Mouse (Mus musculus): Measurements from ENCODE around the gene Gm49336.

Gm49336 gene

DNA sequence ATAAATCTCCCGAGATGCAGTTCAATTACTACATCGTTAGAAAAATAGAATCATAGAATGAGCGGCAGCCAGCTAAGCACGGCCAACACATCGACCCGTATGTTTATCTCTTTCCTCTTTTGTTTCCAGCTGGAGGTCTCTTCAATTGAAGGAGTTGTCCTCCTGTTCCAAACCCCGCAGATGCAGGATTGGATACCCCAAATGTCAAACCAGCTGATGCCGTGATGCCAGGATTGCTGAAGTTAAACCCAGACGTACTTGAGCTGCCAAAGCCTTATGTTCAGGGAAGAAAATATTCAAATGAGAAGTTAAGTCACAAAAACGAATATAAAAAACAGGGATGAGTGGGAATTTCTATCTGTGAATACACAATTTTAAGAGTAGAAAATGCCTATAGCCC, 31.4 kb downstream of the Gm49336 start:
- DNase-seq = no peak

DNA sequence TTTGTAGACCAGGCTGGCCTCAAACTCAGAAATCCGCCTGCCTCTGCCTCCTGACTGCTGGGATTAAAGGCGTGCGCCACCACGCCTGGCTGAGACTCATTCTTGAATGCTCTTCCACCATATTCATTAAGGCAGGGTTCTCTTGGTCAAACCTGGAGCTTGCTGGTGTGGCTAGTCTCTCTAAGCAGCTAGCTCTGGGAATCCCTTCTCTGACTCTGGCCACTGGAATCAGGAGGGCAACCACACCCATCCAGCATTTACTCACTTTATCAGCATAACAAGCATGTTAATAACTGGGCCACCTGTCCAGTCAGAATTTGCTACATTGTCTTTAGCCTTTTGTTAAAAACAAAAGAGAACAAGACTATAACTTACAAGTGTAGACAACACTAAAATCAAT, 33.7 kb downstream of the Gm49336 start:
- no peak for DNase-seq

DNA sequence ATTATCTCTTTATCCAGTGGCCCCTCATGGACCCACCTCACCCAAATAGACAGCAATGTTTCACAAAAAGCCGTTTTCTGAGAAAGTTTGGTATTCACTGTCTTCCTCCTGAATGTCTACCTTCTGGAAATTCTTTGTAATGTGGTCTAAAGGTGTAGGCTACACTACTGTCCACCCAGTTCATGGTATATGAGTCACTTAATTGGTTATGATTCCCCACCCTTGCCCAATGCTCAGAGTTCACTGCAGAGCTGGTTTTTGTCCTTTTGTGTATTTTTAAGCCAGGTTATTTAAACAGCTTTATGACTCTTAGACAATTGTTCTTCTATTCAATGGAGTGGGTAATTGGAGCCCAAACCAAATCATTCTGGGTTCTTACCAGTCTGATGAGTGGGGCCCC, 35.2 kb downstream of the Gm49336 start:
- no peak for DNase-seq

DNA sequence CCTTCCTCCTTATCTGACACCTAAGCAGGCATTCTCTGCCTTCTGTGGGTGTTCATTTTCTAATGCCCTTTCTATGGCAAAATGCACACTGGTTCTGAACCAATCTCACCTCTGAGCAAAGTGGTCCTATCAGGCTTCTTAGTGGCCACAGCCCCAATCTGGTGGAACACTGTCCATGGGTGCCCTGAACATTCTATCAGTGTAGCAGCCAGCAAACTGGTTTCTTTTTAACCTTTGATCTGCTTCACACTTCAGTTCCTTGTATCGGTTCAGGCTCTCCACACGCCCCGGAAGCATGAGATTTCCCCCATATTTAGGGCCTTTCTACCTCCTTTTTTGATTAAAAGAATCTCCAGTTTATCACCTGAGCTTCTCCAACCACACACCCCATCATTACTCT, 36.3 kb downstream of the Gm49336 start:
- DNase-seq = no peak

DNA sequence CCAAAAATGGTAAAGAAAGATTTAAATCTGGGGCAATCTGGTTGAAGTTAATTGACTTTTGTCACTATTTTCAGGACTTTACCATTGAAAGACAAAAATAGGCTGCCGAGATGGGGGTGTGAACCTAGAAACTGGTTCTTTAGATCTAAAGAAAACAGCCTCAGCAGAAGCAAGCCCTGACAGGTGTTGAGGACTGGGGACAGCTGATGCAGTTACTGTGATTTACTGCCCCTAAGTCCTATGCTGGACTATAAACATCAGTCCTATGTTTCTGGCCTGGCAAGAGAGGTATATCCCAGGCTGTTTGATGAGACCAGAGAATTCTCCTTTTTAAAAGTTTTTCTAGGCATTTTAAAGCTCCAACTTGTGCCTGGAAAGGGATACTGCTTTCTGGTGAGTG, 37.3 kb downstream of the Gm49336 start:
- no peak for DNase-seq

DNA sequence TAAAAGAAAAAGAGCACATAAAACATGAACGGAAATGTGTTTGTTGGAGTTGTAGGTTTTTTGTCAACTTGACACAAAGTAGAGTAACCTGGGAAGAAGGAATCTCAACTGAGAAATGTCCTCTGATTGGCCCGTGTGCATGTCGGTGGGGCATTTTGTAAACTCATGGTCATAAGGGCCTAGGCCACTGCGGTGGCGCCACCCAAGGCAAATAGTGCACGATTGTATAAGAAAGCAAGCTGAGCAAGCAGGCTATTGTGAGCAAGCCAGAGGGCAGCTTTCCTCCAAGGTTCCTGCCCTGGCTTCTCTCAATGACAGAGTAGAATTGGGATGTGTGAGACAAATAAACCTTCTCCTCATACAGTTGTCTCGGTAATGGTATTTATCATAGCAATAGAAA, 42.1 kb downstream of the Gm49336 start:
- no peak for DNase-seq

DNA sequence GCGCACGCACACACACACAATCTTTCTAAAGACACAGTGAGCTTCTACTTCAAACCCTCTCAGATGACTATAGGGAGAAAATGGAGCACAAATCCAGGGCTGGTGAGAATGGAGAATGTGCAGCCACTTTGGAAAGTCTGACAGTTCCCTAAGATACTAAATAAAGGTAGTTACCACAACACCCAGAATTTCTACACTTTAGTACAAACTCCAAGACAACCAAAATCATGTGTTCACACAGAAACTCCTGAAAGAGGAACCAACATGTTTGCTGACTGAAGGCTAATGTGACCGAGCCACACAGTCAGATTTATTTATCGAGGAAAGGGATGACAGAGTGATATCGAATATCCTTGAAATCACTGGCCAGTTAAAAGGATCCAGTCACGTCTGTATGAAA, 46.3 kb downstream of the Gm49336 start:
- no peak for DNase-seq

DNA sequence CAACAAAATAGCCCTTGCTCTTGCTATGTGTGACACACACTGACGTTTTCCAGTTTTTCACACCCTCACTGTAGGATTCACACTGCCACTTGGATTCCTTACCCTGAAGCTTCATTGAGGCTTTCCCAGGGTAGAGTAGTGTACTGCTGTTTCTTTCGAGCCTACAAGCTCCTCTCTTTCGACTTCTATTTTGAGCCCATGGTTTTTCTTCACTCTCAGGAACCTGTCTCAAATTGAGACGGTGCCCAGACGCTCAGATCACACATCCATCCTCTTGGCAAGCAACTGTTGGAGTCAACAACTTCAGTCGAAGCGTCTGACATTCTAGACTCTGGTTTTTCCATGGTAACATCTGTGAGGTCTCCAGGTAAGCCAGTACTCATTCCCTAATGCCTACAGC, 54.4 kb downstream of the Gm49336 start, which contains the start of gene Atp8a2:
Atp8a2 (minus strand) TSS at position 296 of the 400 bp plus-strand sequence.
- DNase-seq = no peak

DNA sequence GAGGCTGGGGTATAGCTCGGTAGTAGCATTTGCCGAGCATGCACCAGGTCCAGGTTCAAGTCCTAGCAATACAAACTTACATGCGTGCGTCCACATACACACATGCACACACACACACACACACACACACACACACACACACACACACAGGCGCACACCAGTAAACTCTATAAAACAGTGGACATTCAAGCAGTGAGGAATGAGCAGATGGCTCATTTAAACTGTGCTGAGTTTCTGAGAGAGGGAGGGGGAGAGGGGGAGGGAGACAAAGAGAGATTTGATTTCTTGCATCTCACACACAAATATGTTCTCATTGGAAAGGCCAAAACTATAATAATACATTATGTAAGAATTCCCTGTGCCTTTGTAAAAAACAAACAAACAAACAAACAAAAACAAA, 55.3 kb downstream of the Gm49336 start:
- no peak for DNase-seq

DNA sequence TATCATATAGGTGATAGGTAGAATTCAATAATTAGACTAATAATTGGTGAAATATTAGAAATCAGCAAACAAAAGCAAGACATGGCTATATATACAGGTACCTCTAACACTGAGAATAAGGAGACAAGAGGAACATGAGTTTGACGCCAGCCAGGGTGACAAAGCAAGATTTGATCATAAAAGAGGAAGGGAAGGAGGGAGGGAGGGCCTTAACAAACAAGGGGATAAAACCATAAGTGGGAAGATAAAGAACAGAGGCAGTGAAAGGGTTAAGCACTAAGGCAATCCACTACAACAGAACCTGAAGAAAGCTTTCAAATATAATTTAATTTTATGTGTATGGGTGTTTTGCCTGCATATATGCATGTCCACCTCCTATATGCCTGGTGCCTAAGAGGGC, 56.7 kb downstream of the Gm49336 start:
- DNase-seq = no peak

DNA sequence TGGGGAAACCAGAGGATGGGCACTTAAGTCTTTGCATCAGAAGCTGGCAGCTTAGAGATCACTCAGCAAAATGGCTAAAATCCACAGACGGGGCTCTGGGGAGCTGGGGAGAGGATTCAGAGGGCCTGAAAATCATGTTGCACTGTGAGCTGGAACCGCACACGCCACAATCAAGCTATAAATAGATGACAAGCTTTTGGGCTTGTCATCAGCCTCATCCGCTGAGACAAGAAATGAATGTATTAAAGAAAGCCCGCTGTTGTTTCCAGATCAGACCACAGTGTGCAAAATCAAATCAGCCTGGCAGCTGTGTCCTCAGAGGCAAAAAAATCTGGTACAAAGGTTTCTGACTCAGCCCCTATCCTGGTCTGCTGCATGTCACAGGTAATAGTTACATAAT, 61.5 kb downstream of the Gm49336 start:
- DNase-seq = no peak

DNA sequence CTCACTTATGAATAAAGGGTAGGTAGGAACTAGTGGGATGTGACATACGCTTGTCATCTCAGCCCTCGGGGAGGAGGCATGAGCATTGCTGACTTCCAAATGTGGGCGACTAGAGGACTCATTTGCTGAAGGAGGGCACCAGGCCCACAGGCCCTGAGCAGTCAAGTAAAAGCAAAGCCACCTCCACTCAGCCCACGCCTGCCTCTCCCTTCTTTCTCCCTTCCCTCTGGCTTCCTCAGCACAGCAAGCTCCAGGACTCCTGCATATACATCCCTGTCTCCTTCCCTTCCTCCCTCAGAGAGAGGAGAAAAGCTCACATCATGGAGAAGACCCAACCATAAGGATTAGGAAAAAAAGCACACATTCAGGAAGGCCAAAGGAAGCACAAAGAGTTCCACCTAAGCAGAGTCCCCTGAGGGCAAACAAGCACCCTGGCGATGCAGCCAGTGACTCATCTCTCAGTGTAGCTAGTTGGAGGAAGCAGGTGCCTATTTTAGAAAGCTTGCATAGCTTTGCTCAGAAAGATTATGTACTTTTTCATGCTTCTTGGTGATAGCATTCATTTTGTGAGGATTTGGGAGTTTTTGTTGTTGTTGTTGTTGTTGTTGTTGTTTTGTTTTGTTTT, 63.0 kb downstream of the Gm49336 start:
- no peak for DNase-seq

DNA sequence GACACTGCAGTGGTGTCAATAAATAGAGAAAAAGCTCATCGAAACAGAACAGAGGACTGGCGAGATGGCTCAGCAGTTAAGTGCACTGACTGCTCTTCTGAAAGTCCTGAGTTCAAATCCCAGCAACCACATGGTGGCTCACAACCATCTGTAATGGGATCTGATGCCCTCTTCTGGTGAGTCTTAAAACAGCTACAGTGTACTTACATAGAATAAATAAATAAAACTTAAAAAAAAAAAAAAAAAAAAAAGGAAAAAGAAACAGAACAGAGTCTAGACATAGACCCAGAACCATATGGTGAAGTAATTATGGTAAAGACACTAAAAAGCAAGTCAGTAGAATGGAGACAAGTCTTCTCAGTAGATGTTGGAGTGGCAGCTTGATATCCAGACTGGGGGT, 70.0 kb downstream of the Gm49336 start:
- DNase-seq = no peak

DNA sequence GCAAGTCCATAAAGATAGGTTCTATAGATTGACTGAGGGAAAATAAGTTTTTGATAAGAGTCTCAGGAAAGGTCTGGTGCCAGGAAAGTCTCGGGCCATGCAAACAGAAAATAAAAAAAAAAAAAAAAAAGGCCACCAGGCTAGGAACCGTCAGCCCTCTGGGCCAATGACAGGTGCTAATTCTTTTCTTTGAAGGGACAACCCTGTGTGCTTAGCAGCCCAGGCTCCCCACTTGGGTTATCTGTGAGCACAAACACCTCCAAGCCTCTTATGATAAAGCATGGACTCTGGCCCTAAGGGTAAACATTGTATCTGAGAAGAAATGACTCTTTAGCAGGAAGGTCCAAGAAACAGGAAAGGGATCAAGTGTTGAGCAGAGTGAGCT, 72.7 kb downstream of the Gm49336 start:
- DNase-seq = no peak

DNA sequence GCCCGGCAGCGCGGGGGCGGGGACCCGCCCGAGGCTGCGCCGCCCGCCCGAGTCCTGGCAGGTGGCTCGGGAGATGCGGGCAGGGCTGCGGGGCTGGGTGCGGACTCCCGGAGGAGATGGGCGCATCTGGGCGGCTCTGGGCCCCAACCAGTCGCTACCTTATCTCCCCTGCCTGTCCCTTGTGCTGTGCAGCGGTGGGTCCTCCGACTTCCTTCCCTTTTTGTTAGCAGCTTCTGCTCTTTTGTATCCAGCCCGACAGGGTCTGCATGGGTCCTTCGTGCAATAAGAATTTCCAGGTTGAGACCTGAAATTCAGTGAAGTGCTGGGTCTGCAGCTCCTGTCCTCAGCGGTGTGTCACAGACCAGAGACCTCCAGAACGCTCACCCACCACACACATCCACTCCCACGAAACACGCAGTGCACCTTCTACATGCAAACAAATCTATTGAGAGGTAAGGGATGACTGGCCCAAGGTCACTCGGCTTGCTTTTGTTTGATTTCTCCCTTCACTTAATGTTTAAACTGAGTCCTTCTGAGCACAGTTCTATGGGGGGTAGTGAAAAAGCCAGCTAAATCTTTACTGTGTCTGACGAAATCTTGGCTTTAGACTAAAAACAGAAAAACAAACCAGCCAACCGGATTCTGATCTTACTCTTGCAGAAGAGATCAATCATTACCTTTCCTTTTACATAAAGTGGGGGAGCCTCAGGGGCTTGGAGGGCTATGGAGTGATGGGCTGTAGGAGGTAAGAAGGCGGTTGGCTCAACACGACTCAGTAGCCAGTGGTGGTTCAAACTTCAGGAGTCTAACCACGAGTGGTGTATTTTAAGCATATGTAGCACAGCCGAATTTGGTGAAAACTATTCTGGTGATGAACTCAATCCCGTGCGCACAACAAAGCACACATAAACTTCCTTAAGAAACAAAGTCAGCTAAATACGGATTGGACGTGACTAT, 73.4 kb downstream of the Gm49336 start:
- DNase-seq = peak in 1 of 2 experiments; percentile 3

DNA sequence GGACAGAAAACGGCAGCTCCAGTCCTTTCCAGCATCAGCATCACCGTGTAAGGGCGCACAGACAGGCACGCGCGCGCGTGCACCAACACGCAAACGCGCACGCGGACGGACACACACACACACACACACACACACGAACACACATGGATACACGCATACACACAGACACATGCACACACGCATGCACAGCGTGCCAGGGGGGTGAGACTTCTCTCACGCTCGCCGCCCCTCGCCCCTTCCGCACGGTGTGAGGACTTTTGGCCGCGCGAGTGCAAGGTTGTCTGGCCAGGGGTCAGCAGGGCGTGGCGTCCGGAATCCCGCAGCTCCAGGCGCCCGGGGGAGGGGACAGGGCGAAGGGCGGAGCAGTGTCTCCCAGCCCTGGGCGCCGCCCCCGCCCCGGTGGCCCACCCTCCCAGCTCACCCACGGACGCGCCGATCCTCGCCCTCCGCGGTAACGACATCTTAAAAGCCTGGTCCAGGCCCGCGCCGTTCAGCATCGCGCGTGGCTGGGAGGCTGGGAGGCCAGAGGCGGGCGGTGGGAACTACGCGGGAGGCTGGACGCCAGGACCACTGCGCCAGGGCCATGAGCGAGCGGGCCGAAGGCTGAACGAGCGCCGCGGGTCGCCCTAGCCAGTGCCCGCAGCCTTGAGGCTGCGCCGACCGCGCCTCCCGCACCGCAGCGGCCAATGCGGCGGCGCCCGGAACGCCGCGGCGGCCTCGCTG, 74.3 kb downstream of the Gm49336 start:
- no peak for DNase-seq

DNA sequence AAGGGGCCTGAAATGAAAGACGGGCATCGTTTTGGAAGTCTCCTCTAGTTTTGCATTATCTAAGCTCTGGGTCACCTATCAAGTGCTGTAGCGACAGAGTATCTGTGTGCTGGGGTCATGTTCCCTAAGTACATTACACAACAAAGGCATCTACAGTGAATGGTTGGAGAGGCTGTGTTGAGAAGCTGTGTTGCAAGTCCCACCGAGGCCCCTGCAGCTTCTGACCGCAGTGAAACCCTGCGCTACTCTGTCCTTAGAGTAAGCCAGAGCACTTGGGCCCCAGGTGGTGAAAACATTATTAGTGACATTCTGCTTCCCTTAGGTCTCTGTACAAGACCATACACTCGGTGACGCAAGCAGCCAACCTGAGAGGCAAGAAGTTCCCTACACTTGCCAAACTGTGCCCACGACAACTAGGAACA, 74.8 kb downstream of the Gm49336 start:
- no peak for DNase-seq

DNA sequence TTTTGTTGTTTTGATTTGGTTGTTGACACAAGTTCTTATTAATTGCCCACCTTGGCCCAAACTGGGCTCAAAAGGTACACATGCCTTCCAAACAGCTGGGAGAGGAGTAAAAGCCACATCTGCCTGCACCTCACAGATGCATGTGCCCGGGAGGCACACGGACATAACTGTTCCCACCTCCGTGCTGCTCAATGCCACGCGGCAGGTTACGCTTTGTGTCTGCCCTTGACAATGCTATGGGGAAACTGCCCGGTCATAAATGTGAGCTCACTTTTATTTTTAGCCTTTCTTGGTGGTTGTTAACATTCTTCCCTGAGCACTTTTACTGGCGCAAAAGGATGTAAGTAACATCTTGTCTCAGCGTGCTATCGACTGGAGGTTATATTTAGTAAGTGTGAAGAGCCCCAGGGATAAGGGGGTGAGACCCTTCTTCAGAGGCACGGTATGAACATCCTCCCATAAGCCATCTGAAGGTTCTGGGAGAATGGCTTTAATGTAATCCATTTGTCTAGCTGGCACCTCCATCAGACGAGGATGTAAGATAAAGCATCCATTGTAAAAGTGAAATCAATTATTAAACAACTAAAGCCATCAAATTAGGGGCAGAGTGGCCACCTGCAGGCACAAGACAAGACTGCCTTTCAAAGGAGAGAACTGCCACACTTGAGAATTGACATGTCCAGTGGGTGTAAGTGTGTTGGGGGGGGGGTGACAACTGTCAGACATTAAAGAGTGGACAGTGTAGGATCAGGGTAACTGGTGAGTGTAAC, 78.8 kb downstream of the Gm49336 start:
- DNase-seq = no peak

DNA sequence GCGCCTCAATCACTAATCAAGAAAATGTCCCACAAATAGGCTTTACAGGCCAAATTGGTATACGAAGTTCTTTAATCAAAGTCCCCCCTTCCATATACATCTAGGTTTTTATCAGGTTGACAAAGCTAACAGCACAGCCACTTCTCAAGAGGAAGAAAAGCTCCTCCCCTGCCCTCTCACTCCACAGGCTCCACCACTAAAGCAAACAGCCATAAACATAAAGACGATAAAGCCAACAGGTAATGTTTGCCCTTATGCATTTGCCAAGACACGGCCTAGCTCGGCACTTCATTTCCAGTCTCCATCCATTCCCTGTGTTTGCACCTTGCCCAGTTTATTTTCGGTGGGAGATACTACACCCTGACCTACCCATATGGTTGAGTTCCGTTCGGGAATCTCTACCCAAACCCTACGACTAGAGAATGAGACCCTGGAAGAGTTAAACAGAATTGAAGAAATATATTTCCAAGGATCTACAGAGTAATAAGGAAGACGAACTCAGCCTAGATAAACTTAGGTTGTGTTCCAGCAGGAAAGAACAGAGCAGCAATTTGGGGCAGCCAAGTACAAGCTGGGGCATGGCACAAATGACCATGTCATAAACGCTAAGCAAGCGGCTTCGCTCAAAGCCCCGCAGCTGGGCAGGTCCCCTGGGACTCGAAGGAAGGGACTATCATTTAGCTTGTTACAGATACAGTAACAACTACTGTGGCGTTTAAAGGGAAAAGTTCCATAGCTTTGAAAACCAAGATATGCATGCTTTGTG, 80.3 kb downstream of the Gm49336 start:
- DNase-seq = no peak

DNA sequence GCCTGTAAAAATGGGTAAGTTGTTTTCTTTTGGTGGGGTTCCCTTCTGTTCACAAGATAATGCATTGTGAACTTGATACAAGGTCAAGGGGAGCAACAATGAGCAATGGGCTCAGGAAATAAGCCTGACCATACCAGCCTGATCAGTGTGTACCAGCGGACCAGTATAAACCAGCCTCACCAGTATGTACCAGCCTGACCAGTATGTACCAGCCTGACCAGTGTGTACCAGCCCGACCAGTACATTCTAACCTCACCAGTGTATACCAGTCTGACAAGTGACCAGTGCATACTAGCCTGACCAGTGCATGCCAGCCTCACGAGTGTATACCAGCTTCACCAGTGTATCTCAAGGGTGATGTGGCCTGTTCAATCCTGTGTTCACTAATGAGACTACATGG, 87.9 kb downstream of the Gm49336 start:
- DNase-seq = no peak

Measured in thymus, adult 18-20 months (tissue).